Mouse (Mus musculus) small intestine, adult 2 months (tissue): ENCODE data around the gene Flna. TPM values are rescaled to one million over a fixed set of nuclear protein-coding genes. Genes with fewer than 3 reads are reported as not detected.

Experiments
- H3K27ac ChIP-seq: fragments of 200-500 bp; 2 replicates; pipeline ENCODE4 v1.5.1; 2012; ENCODE audit warnings: low read depth, low read length, control low read depth, inconsistent platforms; ENCODE audit not compliant: insufficient read depth
- H3K27me3 ChIP-seq: fragments of 200-500 bp; 2 replicates; pipeline ENCODE4 v1.6.1; 2012; ENCODE audit warnings: mild to moderate bottlenecking, moderate library complexity, low read length, inconsistent platforms; ENCODE audit not compliant: control insufficient read depth, insufficient read depth
- H3K36me3 ChIP-seq: fragments of 200-500 bp; 2 replicates; pipeline ENCODE4 v1.6.1; 2012; ENCODE audit warnings: mild to moderate bottlenecking, low read length, control low read depth, inconsistent platforms; ENCODE audit not compliant: control insufficient read depth, insufficient read depth
- H3K4me1 ChIP-seq: fragments of 200-500 bp; 2 replicates; pipeline ENCODE4 v1.6.1; 2012; ENCODE audit warnings: low read length, inconsistent platforms, mixed read lengths; ENCODE audit not compliant: control insufficient read depth, insufficient read depth, insufficient read length
- H3K4me3 ChIP-seq: fragments of 200-500 bp; 2 replicates; pipeline ENCODE4 v1.5.1; 2012; ENCODE audit warnings: low read depth, mild to moderate bottlenecking, control low read depth, inconsistent platforms, low read length, moderate library complexity
- CTCF ChIP-seq: fragments of 200-500 bp; IDR thresholded peaks from 2 replicates; pipeline ENCODE4 v1.5.1; 2012; ENCODE audit warnings: low read depth, mild to moderate bottlenecking, control low read depth, inconsistent platforms, low read length, moderate library complexity, mixed read lengths; ENCODE audit not compliant: insufficient replicate concordance, insufficient read length; ENCODE audit errors: extremely low read depth
- POLR2A ChIP-seq: fragments of 200-500 bp; IDR thresholded peaks from 2 replicates; pipeline ENCODE4 v1.6.1; 2012; ENCODE audit warnings: low read depth, mild to moderate bottlenecking, control low read depth, inconsistent platforms, low read length, moderate library complexity
- WGBS: fragments of 180-500 bp; shearing (Covaris S2); methylation state at CpG from one replicate; pipeline ENCODE4 v1.1.7; 2018; 5-methylcytosine and 5-hydroxymethylcytosine counted together
- polyA plus RNA-seq: library from polyadenylated mRNA; depleted of rRNA; stranded (reverse); fragments of >200 nt; gene quantifications from 2 replicates; pipeline ENCODE4 v1.2.3, GENCODE M21; 2012

Flna gene
- polyA plus RNA-seq, 1 experiment: 270 TPM

DNA sequence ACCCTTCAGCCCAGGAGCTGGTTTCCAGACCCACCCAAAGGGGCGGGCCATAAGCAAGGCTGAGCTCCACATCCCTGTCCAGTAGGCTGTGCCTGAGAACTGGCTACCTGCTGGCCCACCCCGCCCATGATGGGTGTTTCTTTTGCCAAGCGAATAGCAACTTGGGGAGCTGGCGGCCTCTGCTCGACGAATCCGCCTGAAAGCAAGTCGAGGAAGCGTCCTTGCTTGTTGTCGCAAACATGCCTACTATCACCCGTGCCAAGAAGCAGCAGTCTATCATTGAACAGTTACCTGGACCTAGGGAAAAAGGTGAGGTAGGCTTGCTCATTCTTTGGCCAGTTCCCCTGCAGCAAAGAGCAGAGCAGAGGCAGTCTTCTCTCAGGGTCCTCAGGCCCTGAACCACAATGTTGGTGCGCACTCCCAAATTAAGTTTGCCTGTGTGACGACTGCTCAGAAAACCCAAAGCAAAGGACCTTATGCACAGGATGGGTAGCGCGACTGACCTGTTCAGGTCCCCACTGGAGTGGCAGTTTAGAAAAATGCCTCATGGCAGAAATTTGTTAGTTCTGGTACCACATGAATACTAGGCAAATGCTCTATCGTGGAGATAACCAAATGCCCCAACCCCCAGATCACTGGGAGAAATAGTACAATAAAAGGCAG is 32.2 kb upstream of the Flna start, which contains the start of the genes Taz and Dnase1l1:
Taz (plus strand) TSS at position 181 of the 663 bp plus-strand sequence.
Dnase1l1 (minus strand) TSS at position 606 of the 663 bp plus-strand sequence.
- 8% methylated on average over 16 of the region's 16 CpGs for WGBS

DNA sequence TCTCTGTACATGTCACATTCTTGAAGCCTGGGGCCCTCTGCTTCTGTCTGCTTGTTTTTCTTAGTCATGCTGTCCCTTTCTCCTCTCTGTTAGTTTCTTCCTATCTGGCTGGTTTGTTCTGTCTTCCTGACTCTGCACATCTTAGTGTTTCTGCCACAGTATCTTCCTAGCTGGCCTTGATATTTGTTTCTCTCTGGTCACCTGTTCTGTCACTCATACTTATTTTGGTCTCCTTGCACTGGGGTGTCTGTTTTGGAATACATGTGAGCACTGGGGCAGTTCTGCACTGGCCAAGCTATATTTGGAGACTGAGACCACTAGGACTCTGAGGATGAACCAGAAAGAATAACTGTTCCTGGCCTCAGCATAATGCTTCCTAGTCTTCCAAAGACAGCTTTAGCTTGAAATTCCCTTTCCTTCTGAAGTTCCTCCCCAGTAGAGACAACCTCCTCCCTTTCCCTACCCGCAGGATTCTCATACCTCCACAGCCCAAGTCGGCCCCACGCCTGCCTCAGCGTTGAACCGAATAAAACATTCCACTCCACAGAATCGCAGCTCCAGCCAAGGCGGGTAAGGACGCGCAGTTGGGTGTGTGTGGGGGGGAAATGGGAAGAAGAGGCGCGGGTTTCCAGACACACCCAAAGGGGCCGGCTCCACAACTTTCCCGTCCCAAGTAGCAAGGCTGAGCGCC is 31.6 kb upstream of the Flna start:
- H3K27ac ChIP-seq: peak overlapping the region; percentile 80
- TF ChIP-seq POLR2A (no peak), CTCF (no peak)
- peak overlapping the region; percentile 72 for H3K4me3 ChIP-seq
- H3K4me1 ChIP-seq: peaks cover 10% of the 10 kb centered on the region; the same call in 1 of the 2 replicates
- peaks cover 2% of the 10 kb centered on the region; the same call in 1 of the 2 replicates for H3K36me3 ChIP-seq
- H3K27me3 ChIP-seq: no peaks in the 10 kb centered on the region
- WGBS: 7% methylated on average over 14 of the region's 14 CpGs

More for the DNA sequence above, 32.2 kb upstream of the Flna start, which contains the start of the genes Taz and Dnase1l1:
- Histone ChIP-seq H3K4me3 (peak within 1 kb of the TSS; percentile 72), H3K27me3 (no peaks in the 10 kb centered on the region), H3K27ac (peak within 1 kb of the TSS; percentile 93), H3K4me1 (peaks cover 9% of the 10 kb centered on the region; the same call in 1 of the 2 replicates), H3K36me3 (peaks cover 2% of the 10 kb centered on the region; the same call in 1 of the 2 replicates)
- peak; percentile 41; the same call in 1 of the 2 replicates for TF ChIP-seq POLR2A
- TF ChIP-seq CTCF: no peak

DNA sequence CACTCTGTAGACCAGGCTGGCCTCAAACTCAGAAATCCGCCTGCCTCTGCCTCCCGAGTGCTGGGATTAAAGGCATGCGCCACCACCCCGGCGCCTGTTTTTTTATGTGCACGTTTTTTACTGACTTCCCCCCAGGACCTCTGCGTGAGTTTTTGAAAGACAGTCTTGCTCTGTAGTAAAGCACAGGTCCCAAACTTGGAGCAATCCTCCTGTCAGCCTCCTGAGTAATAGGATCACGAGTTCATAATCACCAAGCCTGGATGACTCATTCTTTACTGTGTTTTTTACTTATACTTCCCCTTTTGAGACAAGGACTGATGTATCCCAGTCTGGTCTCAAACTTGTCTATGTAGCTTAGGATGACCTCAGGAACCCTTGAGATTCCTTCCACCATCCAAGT is 28.3 kb upstream of the Flna start:
- H3K27ac ChIP-seq: no peak overlapping the region
- TF ChIP-seq CTCF: no peak
- TF ChIP-seq POLR2A: no peak

DNA sequence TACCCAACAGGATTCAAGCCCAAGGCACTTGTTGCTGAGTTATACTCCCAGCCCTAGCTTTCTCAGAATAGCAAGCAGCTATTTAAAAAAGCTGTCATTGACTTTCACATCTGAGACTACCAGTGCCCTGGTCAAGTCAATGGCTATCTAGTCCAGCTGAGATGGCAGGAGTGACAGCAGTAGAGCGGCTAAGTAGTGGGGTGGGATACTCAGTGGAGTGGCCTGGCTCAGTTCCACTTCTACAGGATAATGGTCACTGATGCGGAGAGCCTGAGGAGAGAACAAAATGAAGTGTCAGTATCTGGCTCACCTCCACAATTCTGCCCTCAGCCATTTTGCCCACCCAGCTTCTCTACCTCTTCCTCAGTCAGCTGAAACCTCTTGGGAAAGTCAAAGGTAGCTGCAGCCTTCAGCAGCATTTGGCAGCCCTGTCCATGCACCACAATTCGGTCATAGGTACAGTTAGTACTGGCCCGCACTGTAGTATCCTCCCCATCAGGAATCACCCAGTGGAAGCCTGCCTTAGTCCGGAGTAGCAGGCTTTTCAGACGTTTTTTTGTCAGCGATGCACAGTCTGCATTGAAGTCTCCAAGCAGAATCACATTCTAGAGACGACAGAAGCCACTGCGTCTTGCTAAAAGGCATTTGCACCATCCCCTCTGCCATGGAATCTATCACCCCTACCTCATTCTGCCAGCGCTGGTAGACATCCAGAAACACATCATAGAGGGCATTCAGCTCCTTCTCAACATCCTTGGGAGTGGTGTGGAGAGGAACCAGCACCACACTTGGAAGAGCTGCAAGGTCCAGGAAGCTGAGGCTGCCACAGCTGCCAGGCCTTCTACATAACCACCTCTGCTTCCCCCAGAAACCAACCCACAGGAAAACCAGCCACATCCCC is 24.1 kb upstream of the Flna start:
- peaks cover 6% of the 10 kb centered on the region; the same call in 1 of the 2 replicates for H3K4me1 ChIP-seq
- no peak overlapping the region for H3K27ac ChIP-seq
- no peaks in the 10 kb centered on the region for H3K27me3 ChIP-seq
- no peak overlapping the region for H3K4me3 ChIP-seq
- H3K36me3 ChIP-seq: peaks cover 10% of the 10 kb centered on the region
- TF ChIP-seq POLR2A (no peak), CTCF (no peak)
- WGBS: 39% methylated on average over 10 of the region's 10 CpGs

More for the DNA sequence above, 28.3 kb upstream of the Flna start:
- peaks cover 4% of the 10 kb centered on the region; the same call in 1 of the 2 replicates for H3K4me1 ChIP-seq
- no peak overlapping the region for H3K4me3 ChIP-seq
- H3K27me3 ChIP-seq: no peaks in the 10 kb centered on the region
- H3K36me3 ChIP-seq: no peaks in the 10 kb centered on the region; the same call in 1 of the 2 replicates
- WGBS: 62% methylated on average over 8 of the region's 8 CpGs

DNA sequence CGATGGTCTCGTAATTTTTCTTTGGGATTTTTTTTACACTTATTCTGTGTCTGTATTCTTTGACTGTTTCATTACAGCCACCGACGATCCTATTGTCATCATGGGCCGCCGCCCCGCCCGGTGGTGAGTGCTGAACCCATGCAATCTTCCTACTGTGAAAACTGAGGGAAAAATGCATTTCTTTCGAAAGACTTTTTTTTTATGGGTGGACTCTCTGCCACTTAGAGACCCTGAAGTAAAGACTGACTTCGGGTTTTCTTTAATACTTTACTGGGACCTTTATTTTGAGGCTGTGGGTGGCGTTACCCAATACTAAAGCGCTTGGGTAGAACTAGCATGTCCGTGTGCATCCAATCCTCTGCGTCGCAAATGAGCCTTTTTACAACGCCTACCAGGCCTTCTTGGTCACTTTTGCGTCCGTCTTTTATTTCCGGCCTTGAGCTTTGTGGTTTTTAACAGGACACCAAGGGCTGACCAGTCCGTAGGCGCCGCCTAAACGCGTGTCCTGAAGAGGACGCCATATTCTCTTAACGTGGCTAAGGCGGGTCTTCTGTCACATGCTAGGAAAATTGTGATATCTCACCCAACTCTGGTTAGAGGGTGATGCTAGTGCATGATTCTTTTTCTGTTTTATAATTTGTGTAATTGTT is 21.4 kb upstream of the Flna start:
- TF ChIP-seq CTCF (no peak), POLR2A (no peak)

More for the DNA sequence above, 21.4 kb upstream of the Flna start:
- Histone ChIP-seq H3K36me3 (peaks cover 10% of the 10 kb centered on the region), H3K27me3 (no peaks in the 10 kb centered on the region), H3K4me3 (peak overlapping the region; percentile 87), H3K27ac (peak overlapping the region; percentile 79), H3K4me1 (peaks cover 4% of the 10 kb centered on the region; the same call in 1 of the 2 replicates)
- WGBS: 15% methylated on average over 27 of the region's 27 CpGs
